Mouse (Mus musculus): ENCODE measurements around the gene Lcn9.

DNA sequence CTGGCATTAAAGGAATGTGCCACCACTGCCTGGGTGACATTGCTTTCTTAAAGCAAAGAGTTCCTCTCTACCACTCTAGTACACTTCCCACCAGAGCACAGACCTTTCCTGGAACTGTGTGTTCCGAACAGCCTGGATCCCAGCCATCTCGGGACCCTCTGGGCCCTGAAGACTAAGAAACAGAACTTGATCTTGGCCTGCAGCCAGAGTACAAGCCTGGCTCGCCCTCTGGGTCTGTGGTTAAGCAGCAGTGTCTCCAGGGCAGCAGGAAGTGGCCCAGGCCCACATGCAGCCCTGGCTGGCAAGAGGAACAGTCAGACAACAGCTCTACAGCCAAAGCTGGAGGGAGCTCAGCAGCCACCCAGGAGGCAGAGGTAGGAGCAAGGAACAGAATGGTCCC lies 29.7 kb downstream of the Lcn9 start:
- no peak for TF ChIP-seq POLR2A (IDR thresholded peaks at IDR 0.05; ENCODE audit: borderline replicate concordance, extremely low read depth, low read depth, low read length)
- no peak for TF ChIP-seq CTCF (IDR thresholded peaks at IDR 0.05; ENCODE audit: insufficient read depth, low read length)
